Mouse (Mus musculus): Measurements from ENCODE around the gene Ccdc171. TPM values are rescaled to one million over a fixed set of nuclear protein-coding genes. Genes with fewer than 3 reads are reported as not detected.

Ccdc171 gene
- total and polyA plus RNA-seq, 3 experiments: 0.45 to 1.2 (median 0.94) TPM

DNA sequence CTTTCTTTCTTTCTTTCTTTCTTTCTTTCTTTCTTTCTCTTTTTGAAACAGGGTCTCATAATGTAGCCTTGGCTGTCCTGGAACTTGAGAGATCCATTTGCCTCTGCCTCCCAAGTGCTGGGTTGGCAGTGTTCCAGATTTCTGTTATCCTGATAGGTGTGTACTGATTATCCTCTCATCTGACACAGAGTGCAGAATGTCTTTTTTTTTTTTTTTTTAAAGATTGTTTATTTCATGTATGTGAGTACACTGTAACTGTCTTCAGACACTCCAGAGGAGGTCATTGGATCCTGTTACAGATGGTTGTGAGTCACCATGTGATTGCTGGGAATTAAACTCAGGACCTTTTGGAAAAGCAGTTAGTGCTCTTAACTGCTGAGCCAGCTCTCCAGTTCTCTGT, 5.5 kb upstream of the Ccdc171 start:
- DNase-seq: no peak
- no peaks in the 10 kb centered on the region for H3K27me3 ChIP-seq (ENCODE audit: control insufficient read depth, insufficient read depth, low read length)
- intact Hi-C loops (cut with DNase I): no loop called here

DNA sequence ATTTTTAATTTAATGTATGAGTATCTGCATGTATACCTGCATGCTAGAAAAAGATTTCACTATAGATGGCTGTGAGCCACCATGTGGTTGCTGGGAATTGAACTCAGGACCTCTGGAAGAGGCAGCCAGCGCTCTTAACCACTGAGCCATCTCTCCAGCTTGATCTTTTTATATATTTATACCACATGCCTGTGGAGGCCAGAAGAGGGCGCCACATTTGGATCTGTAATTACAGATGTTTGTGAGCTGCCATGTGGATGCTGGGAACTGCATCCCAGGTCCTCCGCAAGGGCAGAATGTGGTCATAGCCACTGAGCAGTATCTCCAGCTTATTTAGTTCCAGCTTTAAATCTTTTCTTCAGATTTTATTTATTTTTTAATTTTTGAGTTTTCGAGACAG, 5.0 kb upstream of the Ccdc171 start:
- Histone ChIP-seq H3K27ac (no peak overlapping the region), H3K9ac (ENCODE audit: low read depth, low read length) (no peak overlapping the region), H3K4me3 (no peak overlapping the region), H3K27me3 (ENCODE audit: control insufficient read depth, insufficient read depth, low read length) (no peaks in the 10 kb centered on the region), H3K79me2 (replicated peaks; ENCODE audit: control insufficient read depth, insufficient read depth, low read length) (no peaks in the 10 kb centered on the region), H3K36me3 (ENCODE audit: control insufficient read depth, insufficient read depth, low read length) (no peaks in the 10 kb centered on the region), H3K4me1 (ENCODE audit: control insufficient read depth, insufficient read depth, low read length) (no peaks in the 10 kb centered on the region)
- 77% methylated on average over 4 of the region's 4 CpGs for WGBS
- TF ChIP-seq POLR2A (IDR thresholded peaks at IDR 0.05; ENCODE audit: insufficient read depth, low read depth, low read length) (no peak), CTCF (IDR thresholded peaks at IDR 0.05) (peak; percentile 9; the same call in 1 of the 2 replicates)
- DNase-seq: no peak
- intact Hi-C loops (cut with DNase I): no loop called here

More for the DNA sequence above, 5.5 kb upstream of the Ccdc171 start:
- H3K4me1 ChIP-seq (ENCODE audit: control insufficient read depth, insufficient read depth, low read length): no peaks in the 10 kb centered on the region
- TF ChIP-seq POLR2A (IDR thresholded peaks at IDR 0.05; ENCODE audit: insufficient read depth, low read depth, low read length) (no peak), EP300 (IDR thresholded peaks at IDR 0.05; ENCODE audit: insufficient read depth, low read depth, low read length) (no peak), CTCF (IDR thresholded peaks at IDR 0.05) (no peak)
- no peaks in the 10 kb centered on the region for H3K36me3 ChIP-seq (ENCODE audit: control insufficient read depth, insufficient read depth, low read length)
- H3K79me2 ChIP-seq (replicated peaks; ENCODE audit: control insufficient read depth, insufficient read depth, low read length): no peaks in the 10 kb centered on the region
- H3K9ac ChIP-seq (ENCODE audit: low read depth, low read length): no peak overlapping the region
- H3K4me3 ChIP-seq: no peak overlapping the region
- no peak overlapping the region for H3K27ac ChIP-seq

DNA sequence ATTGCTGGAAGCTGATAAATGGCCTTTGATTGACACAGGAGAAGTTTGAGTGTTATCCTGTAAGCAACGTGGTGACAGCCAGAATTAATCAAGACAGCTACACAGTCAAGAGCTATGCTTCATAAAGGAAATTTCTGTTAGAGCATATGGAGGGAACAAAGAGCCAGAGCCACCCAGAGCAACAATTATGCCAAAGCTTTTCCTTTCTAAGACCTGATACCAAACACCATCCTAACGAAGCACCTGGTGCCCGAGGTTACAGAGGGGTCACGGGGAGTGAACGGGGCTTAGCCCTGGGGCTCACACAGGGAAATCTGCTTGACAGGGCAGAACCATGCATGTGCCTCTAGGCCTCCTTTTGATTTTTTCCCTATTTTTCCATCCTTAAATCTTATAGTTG, 3.3 kb upstream of the Ccdc171 start:
- Histone ChIP-seq H3K79me2 (replicated peaks; ENCODE audit: control insufficient read depth, insufficient read depth, low read length) (no peaks in the 10 kb centered on the region), H3K27ac (no peak overlapping the region), H3K27me3 (ENCODE audit: control insufficient read depth, insufficient read depth, low read length) (no peaks in the 10 kb centered on the region), H3K36me3 (ENCODE audit: control insufficient read depth, insufficient read depth, low read length) (no peaks in the 10 kb centered on the region), H3K4me1 (ENCODE audit: control insufficient read depth, insufficient read depth, low read length) (no peaks in the 10 kb centered on the region), H3K9ac (ENCODE audit: low read depth, low read length) (no peak overlapping the region), H3K4me3 (no peak overlapping the region)
- WGBS: 59% methylated on average over 5 of the region's 5 CpGs
- TF ChIP-seq CTCF (IDR thresholded peaks at IDR 0.05) (no peak), EP300 (IDR thresholded peaks at IDR 0.05; ENCODE audit: insufficient read depth, low read depth, low read length) (no peak), POLR2A (IDR thresholded peaks at IDR 0.05; ENCODE audit: insufficient read depth, low read depth, low read length) (no peak)
- intact Hi-C loops (cut with DNase I): no loop called here
- DNase-seq: no peak

DNA sequence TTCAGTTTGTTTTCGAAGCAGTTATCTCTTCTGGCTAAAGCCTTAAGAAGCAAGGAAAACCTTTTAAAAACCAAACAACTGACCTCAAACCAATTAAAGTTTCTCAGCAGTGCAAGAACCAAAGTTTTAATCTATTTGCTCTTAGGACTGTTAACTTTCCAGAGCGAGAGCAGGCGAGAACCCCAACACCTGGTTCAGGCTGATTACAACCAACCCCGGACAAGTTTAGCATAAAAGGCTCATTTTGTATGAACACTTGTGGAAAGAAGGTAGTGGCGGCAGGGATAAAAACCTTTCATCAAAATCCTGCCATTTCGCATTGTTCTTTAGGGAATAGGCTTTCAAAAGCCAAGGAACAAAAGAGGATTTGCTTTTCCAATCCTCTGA, 896 bp upstream of the Ccdc171 start:
- Histone ChIP-seq H3K4me1 (ENCODE audit: control insufficient read depth, insufficient read depth, low read length) (no peaks in the 10 kb centered on the region), H3K9ac (ENCODE audit: low read depth, low read length) (peak overlapping the region; percentile 69; the same call in 1 of the 2 replicates), H3K36me3 (ENCODE audit: control insufficient read depth, insufficient read depth, low read length) (no peaks in the 10 kb centered on the region), H3K27me3 (ENCODE audit: control insufficient read depth, insufficient read depth, low read length) (no peaks in the 10 kb centered on the region), H3K27ac (peak overlapping the region; percentile 89; the same call in 1 of the 2 replicates), H3K4me3 (peak overlapping the region; percentile 77), H3K79me2 (replicated peaks; ENCODE audit: control insufficient read depth, insufficient read depth, low read length) (no peaks in the 10 kb centered on the region)
- intact Hi-C loops (cut with DNase I): loop anchor here (2.0 kb wide), 1 partner anchor 38 kb away; the partner anchor contains the start of gene Psip1
- no peak for DNase-seq
- TF ChIP-seq POLR2A (IDR thresholded peaks at IDR 0.05; ENCODE audit: insufficient read depth, low read depth, low read length): no peak
- no peak for TF ChIP-seq EP300 (IDR thresholded peaks at IDR 0.05; ENCODE audit: insufficient read depth, low read depth, low read length)
- 19% methylated on average over 6 of the region's 6 CpGs for WGBS

DNA sequence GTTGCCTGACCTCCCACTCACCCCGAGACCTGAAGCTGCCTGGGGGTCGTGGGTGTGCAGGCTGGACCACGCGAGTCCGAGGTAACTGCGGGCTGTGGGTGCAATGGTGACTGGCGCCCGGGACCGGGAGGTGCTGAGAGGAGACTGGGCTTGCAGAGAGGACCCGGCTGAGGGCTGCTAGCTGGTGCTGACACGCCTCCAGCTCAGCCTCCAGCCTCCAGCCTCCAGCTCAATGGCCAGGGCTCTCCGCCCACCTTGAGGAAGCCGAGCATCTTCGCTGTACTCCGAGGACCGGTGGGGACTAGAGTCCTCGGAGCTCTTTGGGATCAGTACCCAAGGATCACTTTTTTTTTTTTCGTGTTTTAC, 328 bp downstream of the Ccdc171 start:
- intact Hi-C loops (cut with DNase I): loop anchor here (2.0 to 5.0 kb wide), 3 partner anchors 39 to 108 kb away; partner anchors contain the start of genes Psip1 and Snapc3
- no peak for TF ChIP-seq CTCF (IDR thresholded peaks at IDR 0.05)
- Histone ChIP-seq H3K79me2 (replicated peaks; ENCODE audit: control insufficient read depth, insufficient read depth, low read length) (no peaks in the 10 kb centered on the region), H3K27ac (peak overlapping the region; percentile 78), H3K4me3 (peak overlapping the region; percentile 77), H3K27me3 (ENCODE audit: control insufficient read depth, insufficient read depth, low read length) (no peaks in the 10 kb centered on the region), H3K36me3 (ENCODE audit: control insufficient read depth, insufficient read depth, low read length) (no peaks in the 10 kb centered on the region), H3K4me1 (ENCODE audit: control insufficient read depth, insufficient read depth, low read length) (no peaks in the 10 kb centered on the region), H3K9ac (ENCODE audit: low read depth, low read length) (peak overlapping the region; percentile 80)
- WGBS: under 1% methylated on average over 18 of the region's 18 CpGs
- DNase-seq: no peak

DNA sequence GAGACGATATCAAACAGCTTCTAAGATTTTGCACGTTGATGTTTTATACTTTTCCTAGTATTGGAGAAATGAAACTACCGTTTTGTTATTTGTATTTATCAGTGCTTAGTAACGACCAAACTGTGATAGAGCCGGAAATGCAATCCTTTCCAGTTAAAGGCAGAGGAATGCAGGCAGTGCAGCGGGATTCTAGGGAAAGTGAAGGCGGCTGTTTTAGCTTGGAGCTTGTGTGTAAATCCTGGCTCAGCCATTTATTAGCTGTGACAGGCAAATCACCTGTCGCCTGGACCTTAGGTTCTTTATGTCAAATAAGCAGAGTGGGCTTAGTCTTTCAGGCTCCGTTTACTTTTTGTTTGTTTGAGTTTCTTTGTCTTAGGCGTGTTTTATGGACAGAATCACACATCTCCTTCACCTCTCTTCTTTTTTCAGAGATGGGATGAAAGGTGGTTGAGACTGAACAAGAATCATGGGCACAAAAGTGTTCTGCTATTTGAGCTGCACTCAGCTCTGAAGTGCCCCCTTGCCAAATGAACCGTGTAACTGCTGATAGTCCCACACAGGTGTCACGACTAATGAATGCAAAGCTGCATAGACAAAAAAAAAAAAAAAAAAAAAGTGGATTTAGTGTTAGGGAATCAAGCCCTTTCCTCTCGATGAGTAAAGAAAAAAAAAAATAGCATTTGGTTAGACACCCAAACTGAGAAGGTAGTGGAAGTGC, 1.1 kb downstream of the Ccdc171 start:
- Histone ChIP-seq H3K4me1 (ENCODE audit: control insufficient read depth, insufficient read depth, low read length) (no peaks in the 10 kb centered on the region), H3K27me3 (ENCODE audit: control insufficient read depth, insufficient read depth, low read length) (no peaks in the 10 kb centered on the region), H3K79me2 (replicated peaks; ENCODE audit: control insufficient read depth, insufficient read depth, low read length) (no peaks in the 10 kb centered on the region), H3K36me3 (ENCODE audit: control insufficient read depth, insufficient read depth, low read length) (no peaks in the 10 kb centered on the region), H3K4me3 (peak overlapping the region; percentile 77), H3K9ac (ENCODE audit: low read depth, low read length) (no peak overlapping the region), H3K27ac (no peak overlapping the region)
- TF ChIP-seq CTCF (IDR thresholded peaks at IDR 0.05) (no peak), POLR2A (IDR thresholded peaks at IDR 0.05; ENCODE audit: insufficient read depth, low read depth, low read length) (no peak), EP300 (IDR thresholded peaks at IDR 0.05; ENCODE audit: insufficient read depth, low read depth, low read length) (no peak)
- 17% methylated on average over 13 of the region's 13 CpGs for WGBS
- DNase-seq: no peak
- intact Hi-C loops (cut with DNase I): loop anchor here (5.0 kb wide), 2 partner anchors 46 to 109 kb away; partner anchors contain the start of gene Snapc3

All from heart, adult 2 months (tissue).